Mouse (Mus musculus) CD8-positive naive resting alpha-beta T cell, adult 57 days (primary cell): ENCODE measurements around the gene Adh6b. TPM values are rescaled to one million over a fixed set of nuclear protein-coding genes. Genes with fewer than 3 reads are reported as not detected.

Source experiments
- total RNA-seq: library from RNA; stranded (reverse); gene quantifications from one replicate; pipeline ENCODE4 v1.2.4, GENCODE M21; 2023

Adh6b gene
- total RNA-seq: not detected

DNA sequence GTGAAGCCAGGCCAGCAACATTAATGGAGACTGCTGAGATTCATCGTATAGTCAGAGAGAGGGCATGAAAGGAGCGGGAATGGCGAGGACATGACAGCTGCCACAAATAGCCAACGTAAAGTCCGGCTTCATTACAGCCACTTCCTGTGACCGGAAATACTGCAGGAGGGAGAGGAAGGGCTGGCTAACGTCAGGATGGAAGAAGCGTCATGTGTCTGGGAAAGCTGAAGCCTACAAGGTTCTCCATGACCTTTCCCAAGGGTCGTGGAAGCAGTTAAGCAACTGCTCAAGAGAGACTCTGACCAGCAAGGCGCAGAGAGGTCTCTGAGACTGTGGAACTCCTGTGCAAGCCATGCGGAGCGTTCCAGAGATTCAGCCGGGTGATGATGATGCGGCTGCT is at the start of gene Adh6b:
Gene Adh6b, plus strand, starts transcription at position 305 of the 400 bp plus-strand sequence.

DNA sequence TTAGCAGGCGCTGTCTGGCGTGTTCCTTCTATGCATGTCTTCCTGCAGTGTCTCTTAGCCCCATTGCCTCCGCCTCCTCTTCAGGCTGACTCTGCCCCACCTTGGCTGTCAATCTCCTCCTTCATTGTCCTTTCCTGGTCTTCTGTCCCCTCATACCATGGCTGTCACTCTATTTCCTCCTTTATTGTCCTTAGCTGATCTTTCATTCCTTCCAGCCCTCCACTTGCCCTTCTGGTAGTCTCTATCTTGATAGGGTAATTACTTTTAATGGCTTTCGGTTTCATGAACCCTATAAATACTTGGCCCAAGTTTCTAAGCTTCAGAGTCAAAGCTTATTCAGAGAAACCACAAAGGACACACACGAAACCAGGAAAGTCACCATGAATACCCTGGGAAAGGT is 28.6 kb upstream of the Adh6b start, which contains the start of gene Adh6a:
Gene Adh6a, plus strand, starts transcription at position 322 of the 400 bp plus-strand sequence.

Other genes with a start within 250 kb of the Adh6b start
- gene Trmt10a, start 198.3 kb upstream of the Adh6b start, total RNA-seq: 7.3 TPM
- gene Mttp, start 196.8 kb upstream of the Adh6b start, total RNA-seq: 3.0 TPM
- gene 4930579F01Rik, start 147.9 kb upstream of the Adh6b start, total RNA-seq: not detected
- gene Adh7, start 124.0 kb upstream of the Adh6b start, total RNA-seq: not detected
- gene Adh1, start 80.8 kb upstream of the Adh6b start, total RNA-seq: 1.9 TPM
- gene Adh6a, start 28.5 kb upstream of the Adh6b start, total RNA-seq: not detected
- not detected for gene Adh4, start 73.7 kb downstream of the Adh6b start, total RNA-seq
- gene Adh5, start 101.3 kb downstream of the Adh6b start, total RNA-seq: 73.6 TPM
- gene Metap1, start 147.7 kb downstream of the Adh6b start, total RNA-seq: 46.0 TPM
- gene Eif4e, start 184.4 kb downstream of the Adh6b start, total RNA-seq: 63.4 TPM